Mouse (Mus musculus): Measurements from ENCODE around the gene Acox1.

DNA sequence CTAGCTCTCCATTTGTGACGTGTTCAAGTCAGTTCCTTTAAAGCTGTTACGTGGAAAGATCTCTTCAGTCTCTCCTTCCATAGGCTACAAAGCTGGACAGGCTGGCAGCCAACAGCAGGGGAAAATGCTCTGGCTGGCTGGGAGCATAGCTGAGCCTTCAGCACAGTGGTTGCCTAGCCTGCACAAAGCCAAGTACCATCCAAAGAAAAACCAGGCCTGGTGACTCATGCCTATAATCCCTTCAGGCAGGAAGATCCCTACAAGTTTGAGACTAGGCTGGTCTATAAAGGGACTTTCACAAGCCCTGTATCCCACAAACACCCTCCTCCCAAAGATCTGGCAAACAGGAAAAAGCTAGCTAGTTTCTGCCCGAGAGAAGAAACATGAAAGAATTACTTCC lies 13.0 kb downstream of the Acox1 start:
- TF ChIP-seq CTCF (conservative IDR thresholded peaks at IDR 0.05; ENCODE audit: insufficient read depth, insufficient read length, low read depth, low read length) = no peak
- no peak for TF ChIP-seq POLR2A (IDR thresholded peaks at IDR 0.05; ENCODE audit: low read depth, low read length)
